Mouse (Mus musculus) hindbrain, embryonic 12.5 days (tissue): ENCODE data around the gene Ssbp3. TPM values are rescaled to one million over a fixed set of nuclear protein-coding genes. Genes with fewer than 3 reads are reported as not detected.

Source experiments
- ATAC-seq: fragments of 200-750 bp; cut with Nextera tagmentation; 2 replicates; pipeline ENCODE4 v1.8.0; 2017; ENCODE audit warnings: moderate TSS enrichment; ENCODE audit not compliant: low FRiP score
- H3K27ac ChIP-seq: fragments of 300-500 bp; sonication (generic); 2 replicates; pipeline ENCODE4 v1.5.1; 2016; ENCODE audit warnings: mild to moderate bottlenecking
- H3K27me3 ChIP-seq: fragments of 300-500 bp; sonication (generic); 2 replicates; pipeline ENCODE4 v1.6.1; 2016; ENCODE audit warnings: mild to moderate bottlenecking
- H3K36me3 ChIP-seq: fragments of 300-500 bp; sonication (generic); 2 replicates; pipeline ENCODE4 v1.6.1; 2016; ENCODE audit warnings: mild to moderate bottlenecking
- H3K4me1 ChIP-seq: fragments of 300-500 bp; sonication (generic); 2 replicates; pipeline ENCODE4 v1.6.1; 2016
- H3K4me2 ChIP-seq: fragments of 300-500 bp; sonication (generic); replicated peaks from 2 replicates; pipeline ENCODE4 v1.6.1; 2016; ENCODE audit warnings: mild to moderate bottlenecking
- H3K4me3 ChIP-seq: fragments of 300-500 bp; sonication (generic); 2 replicates; pipeline ENCODE4 v1.5.1; 2016; ENCODE audit warnings: mild to moderate bottlenecking
- H3K9ac ChIP-seq: fragments of 300-500 bp; sonication (generic); 2 replicates; pipeline ENCODE4 v1.6.1; 2016; ENCODE audit warnings: mild to moderate bottlenecking, moderate library complexity
- H3K9me3 ChIP-seq: fragments of 300-500 bp; sonication (generic); replicated peaks from 2 replicates; pipeline ENCODE4 v1.6.1; 2016; ENCODE audit warnings: mild to moderate bottlenecking
- WGBS: fragments of 180-500 bp; shearing (Covaris S2); methylation state at CpG from one replicate; pipeline ENCODE4 v1.1.7; 2016; 5-methylcytosine and 5-hydroxymethylcytosine counted together
- polyA plus RNA-seq: library from polyadenylated mRNA; unstranded; fragments of >200 nt; fragmentation: Nextera tagmentation; extraction: Ambion mirVana; gene quantifications from 2 replicates; pipeline ENCODE4 v1.2.1, GENCODE M21; 2016

Gene Ssbp3
- polyA plus RNA-seq, 1 experiment from 2014 or later: 285 TPM

DNA sequence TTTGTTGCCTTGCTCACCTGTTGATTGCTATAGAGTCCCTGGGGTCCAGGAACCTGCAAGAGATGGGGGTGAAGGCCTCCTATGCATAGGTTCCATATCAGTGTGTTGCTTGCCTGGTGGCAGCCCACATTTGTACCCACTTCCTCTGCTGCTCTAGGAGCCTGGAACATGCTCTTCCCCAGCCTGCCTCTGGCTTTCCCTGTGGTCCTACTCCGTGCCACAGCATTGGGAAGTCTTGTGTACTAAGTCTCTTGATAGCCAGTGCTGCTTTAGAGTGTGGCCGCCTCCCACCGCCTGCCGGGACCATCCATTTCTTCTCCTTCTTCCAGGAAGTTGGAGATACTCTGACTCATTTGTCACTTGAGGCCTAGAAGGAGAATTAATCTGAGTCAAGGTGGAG, 13.7 kb downstream of the Ssbp3 start:
- Histone ChIP-seq H3K4me1 (peaks cover 80% of the 10 kb centered on the region), H3K4me3 (no peak overlapping the region), H3K4me2 (no peak overlapping the region), H3K36me3 (peaks cover 85% of the 10 kb centered on the region), H3K27ac (no peak overlapping the region), H3K27me3 (no peaks in the 10 kb centered on the region), H3K9ac (no peak overlapping the region), H3K9me3 (no peaks in the 10 kb centered on the region)
- no peak for ATAC-seq
- 90% methylated on average over 4 of the region's 4 CpGs for WGBS

DNA sequence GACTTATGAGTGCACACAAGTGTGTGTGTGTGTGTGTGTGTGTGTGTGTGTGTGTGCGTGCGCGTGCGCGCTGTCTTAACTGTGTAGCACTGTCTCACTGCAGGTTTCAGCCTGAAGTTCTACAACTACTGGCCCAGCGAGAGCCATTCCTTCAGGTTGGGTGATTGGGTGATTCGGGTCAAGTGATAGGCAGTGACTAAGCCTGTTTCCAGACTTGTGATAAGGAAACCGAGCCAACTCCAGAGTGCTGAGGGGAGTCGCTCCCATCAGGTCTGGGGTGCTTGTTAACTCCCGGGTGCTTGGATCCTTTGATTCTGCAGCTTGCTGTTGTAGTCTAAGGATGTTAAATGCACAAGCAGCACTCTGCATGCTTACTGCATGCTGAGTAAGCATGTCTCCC, 14.4 kb downstream of the Ssbp3 start:
- Histone ChIP-seq H3K36me3 (peaks cover 80% of the 10 kb centered on the region), H3K9me3 (no peaks in the 10 kb centered on the region), H3K27ac (no peak overlapping the region), H3K9ac (no peak overlapping the region), H3K4me2 (no peak overlapping the region), H3K4me1 (peaks cover 74% of the 10 kb centered on the region), H3K4me3 (no peak overlapping the region), H3K27me3 (no peaks in the 10 kb centered on the region)
- WGBS: 84% methylated on average over 10 of the region's 10 CpGs
- ATAC-seq: no peak

DNA sequence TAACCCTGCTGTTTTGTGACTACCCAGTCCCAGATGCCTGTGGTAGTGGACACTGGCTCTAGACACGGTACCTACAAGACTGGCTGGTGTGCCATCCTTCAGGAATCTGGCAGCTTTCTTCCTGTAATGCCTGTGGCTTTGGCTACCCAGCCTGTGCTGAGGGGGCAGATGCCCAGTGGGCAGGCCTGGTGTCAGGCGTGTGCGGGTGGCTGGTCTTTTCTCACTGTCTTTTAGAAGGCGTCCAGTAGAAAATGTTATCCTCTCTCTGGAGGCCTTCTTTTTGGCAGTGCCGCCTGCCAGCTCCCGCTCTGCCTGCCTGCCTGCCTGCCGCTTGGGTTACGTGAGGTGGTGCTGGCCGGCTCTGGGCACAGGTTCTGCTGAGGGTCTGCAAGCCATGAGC, 15.9 kb downstream of the Ssbp3 start:
- no peaks in the 10 kb centered on the region for H3K27me3 ChIP-seq
- H3K9me3 ChIP-seq: no peaks in the 10 kb centered on the region
- no peak for ATAC-seq
- H3K4me3 ChIP-seq: no peak overlapping the region
- 90% methylated on average over 9 of the region's 9 CpGs for WGBS
- no peak overlapping the region for H3K9ac ChIP-seq
- H3K4me1 ChIP-seq: peaks cover 72% of the 10 kb centered on the region
- no peak overlapping the region for H3K27ac ChIP-seq
- H3K36me3 ChIP-seq: peaks cover 74% of the 10 kb centered on the region
- no peak overlapping the region for H3K4me2 ChIP-seq

DNA sequence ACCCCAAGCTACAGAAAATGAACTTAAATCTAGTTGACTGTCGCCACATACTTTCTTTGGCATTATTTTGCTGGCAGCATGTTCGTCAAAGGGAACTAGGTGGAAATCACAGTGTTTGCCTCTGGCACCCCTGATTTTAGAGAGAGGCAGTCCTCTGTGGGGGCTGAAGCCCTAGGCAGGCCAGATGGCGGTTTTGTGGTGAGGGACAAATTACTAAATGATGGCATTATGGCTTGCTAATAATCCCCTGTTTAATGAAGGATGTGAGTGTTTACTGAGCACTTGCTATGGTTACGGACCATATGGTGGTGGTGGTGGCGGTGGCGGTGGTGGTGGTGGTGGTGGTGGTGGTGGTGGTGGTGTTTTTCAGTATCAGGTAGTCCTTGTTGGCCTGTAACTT, 16.5 kb downstream of the Ssbp3 start:
- Histone ChIP-seq H3K4me1 (peaks cover 72% of the 10 kb centered on the region), H3K4me2 (no peak overlapping the region), H3K36me3 (peaks cover 74% of the 10 kb centered on the region), H3K9ac (no peak overlapping the region), H3K9me3 (no peaks in the 10 kb centered on the region), H3K27ac (no peak overlapping the region), H3K27me3 (no peaks in the 10 kb centered on the region), H3K4me3 (no peak overlapping the region)
- no peak for ATAC-seq
- WGBS: 71% methylated on average over 6 of the region's 6 CpGs

DNA sequence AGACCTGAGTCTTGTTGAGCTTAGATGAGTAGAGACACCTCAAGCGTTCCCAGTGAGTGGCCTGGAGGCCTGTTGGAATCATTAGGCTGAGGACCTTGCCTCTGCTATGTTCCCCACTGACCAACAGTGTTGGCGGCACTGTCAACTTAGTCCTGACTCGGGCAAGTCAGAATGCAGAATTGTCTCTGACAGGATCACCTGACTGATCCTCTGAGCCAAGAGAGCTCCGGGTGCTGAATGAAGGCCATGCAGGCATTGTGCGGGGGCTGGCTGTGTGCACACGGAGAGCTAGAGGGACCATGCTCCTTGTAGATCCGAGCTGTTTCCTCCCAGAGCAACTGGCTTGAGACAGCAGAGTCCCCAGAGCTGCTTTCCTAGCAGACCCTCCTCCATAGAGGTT, 18.5 kb downstream of the Ssbp3 start:
- no peak overlapping the region for H3K9ac ChIP-seq
- WGBS: 76% methylated on average over 7 of the region's 7 CpGs
- 0 out of 2 replicates have a peak overlapping the region, but pooled peaks have one; percentile 9 for H3K27ac ChIP-seq
- H3K4me3 ChIP-seq: no peak overlapping the region
- no peaks in the 10 kb centered on the region for H3K27me3 ChIP-seq
- peaks cover 74% of the 10 kb centered on the region for H3K36me3 ChIP-seq
- no peak overlapping the region for H3K4me2 ChIP-seq
- H3K9me3 ChIP-seq: no peaks in the 10 kb centered on the region
- ATAC-seq: no peak
- peaks cover 74% of the 10 kb centered on the region for H3K4me1 ChIP-seq

DNA sequence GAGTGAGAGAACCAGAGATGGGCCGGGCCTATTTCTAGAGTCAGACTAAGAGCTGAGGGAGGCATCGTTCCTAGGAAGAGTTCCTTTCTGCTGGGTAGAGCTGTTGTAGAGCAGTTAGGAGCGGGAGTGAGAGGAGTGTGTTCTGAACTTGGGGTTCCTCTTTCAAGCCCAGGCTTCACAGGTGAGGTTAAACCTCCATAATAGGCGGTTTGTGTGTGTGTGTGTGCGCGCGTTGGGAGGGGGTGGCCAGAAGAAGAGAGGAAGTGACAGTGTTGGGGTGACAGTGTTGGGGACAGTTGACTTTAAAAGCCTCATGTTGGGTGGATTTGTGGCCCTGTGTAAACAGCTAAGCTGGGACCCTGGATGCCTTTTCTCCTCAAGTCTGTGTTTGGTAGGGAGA, 22.1 kb downstream of the Ssbp3 start:
- no peak overlapping the region for H3K27ac ChIP-seq
- H3K9me3 ChIP-seq: no peaks in the 10 kb centered on the region
- no peaks in the 10 kb centered on the region for H3K27me3 ChIP-seq
- ATAC-seq: no peak
- H3K36me3 ChIP-seq: peaks cover 53% of the 10 kb centered on the region
- H3K4me3 ChIP-seq: no peak overlapping the region
- 0 out of 2 replicates have a peak overlapping the region, but pooled peaks have one; percentile 20 for H3K9ac ChIP-seq
- no peak overlapping the region for H3K4me2 ChIP-seq
- peaks cover 89% of the 10 kb centered on the region for H3K4me1 ChIP-seq
- 90% methylated on average over 7 of the region's 7 CpGs for WGBS

DNA sequence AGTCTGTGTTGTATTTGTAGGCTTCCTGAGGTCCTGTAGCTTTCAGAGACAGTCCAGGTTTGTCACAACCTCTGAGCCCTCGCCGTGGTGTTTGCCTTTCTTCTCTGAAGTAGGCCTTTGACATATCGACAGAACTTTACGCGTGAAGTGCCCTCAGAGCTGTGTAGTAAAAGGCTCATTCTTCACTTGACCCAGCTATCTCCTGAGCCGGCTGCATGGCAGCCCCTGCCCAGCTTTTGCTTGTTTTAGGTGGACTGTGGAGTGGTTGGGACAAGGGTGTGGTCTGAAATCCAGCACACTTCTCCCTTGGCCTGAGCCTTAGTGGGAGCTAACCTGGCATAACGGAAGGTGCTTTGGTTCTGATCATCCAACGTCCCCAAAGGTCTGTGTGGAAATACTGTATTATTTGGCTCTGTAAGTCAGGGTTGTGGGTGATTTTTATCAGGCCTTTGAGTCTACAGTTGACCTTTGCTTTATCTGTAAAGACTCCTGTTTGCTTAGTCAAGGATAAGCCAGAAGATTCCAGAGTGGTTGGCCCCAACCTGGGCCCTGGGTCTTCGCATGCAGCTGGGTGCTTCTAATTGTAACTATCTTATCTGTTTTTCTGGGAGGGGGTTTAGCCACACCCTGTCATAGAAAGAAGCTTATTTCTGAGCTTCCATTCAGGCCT, 23.4 kb downstream of the Ssbp3 start:
- Histone ChIP-seq H3K36me3 (peaks cover 42% of the 10 kb centered on the region), H3K27ac (no peak overlapping the region), H3K4me3 (no peak overlapping the region), H3K9me3 (no peaks in the 10 kb centered on the region), H3K9ac (no peak overlapping the region), H3K4me2 (no peak overlapping the region), H3K4me1 (peaks cover 90% of the 10 kb centered on the region), H3K27me3 (no peaks in the 10 kb centered on the region)
- 80% methylated on average over 9 of the region's 9 CpGs for WGBS
- ATAC-seq: no peak

DNA sequence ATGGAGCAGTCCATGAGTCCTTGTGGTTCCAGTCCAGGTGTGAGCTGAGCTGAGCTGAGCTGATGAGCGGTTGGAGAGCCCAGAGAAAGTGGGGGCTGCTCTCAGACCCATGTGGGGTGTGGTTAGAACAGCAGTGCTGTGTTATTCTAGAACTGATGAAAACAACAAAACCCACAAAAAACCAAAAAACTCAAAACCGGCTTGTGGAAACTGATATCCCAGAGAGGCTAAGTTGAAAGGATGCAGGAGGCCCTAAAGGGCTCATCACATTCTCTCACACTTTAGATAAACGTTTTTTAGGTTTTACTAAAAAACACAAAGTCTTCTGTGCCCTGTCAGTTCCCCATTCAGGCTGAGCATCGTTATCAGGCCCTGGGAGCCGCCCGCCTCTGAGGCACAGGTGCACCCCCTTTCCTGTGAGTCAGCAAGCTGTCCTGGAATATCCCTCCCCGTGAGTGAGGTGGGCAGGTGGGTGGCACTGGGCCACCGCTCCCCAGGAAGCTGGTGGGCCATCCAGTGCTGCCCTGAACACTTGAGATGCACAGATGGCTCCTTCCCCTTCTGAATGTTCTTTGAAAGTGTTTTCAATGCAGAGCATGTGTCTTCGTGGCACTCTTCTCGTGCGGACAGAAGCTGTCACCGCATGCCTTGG, 24.6 kb downstream of the Ssbp3 start:
- Histone ChIP-seq H3K27ac (peak overlapping the region; percentile 87), H3K27me3 (no peaks in the 10 kb centered on the region), H3K9me3 (no peaks in the 10 kb centered on the region), H3K4me1 (peaks cover 97% of the 10 kb centered on the region), H3K4me3 (no peak overlapping the region), H3K9ac (0 out of 2 replicates have a peak overlapping the region, but pooled peaks have one; percentile 52), H3K36me3 (peaks cover 38% of the 10 kb centered on the region), H3K4me2 (peak overlapping the region; percentile 13; the same call in 1 of the 2 replicates)
- no peak for ATAC-seq
- WGBS: 43% methylated on average over 12 of the region's 12 CpGs

DNA sequence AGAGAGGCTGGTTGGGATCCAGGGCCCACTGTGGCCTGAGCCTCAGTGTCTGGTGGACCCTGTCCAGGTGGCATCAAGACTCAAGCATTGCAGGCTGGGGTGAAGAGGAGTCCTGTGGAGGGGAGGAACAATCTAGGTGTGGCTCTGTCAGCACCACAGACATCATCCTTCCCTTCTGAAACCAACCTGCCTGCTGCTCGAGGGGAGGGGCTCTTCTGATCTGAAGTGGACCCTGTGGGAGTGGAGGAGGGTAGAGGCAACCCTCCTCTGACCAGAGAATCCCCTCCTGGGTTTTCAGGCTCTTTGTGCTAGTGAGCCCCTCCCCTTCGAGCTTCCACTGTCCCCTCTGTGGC, 25.1 kb downstream of the Ssbp3 start:
- peaks cover 96% of the 10 kb centered on the region for H3K4me1 ChIP-seq
- H3K27ac ChIP-seq: peak overlapping the region; percentile 87
- ATAC-seq: 0 out of 2 replicates have a peak, but pooled peaks have one; percentile 9
- no peaks in the 10 kb centered on the region for H3K9me3 ChIP-seq
- H3K27me3 ChIP-seq: no peaks in the 10 kb centered on the region
- H3K9ac ChIP-seq: peak overlapping the region; percentile 52
- no peak overlapping the region for H3K4me3 ChIP-seq
- 10% methylated on average over 2 of the region's 2 CpGs for WGBS
- peaks cover 37% of the 10 kb centered on the region for H3K36me3 ChIP-seq
- H3K4me2 ChIP-seq: peak overlapping the region; percentile 13; the same call in 1 of the 2 replicates

DNA sequence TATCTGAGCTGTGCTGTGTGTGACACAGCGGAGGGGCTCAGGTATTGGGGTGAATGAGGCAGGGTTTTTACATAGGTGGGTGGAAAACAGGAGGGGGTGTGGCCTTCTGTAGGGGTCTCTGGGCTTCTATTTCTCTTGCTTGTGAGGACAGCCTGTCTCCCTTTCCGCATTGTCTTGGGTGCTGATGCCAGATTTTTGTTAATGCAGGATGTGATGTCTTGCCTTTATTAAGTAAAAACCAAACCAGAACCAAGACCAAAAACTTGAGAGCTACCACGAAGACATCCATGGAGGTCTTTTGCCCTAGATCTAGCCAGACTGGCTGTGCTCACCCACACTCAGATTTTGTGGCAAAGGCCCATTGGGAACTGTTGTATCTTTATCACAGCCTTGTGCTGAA, 25.5 kb downstream of the Ssbp3 start:
- Histone ChIP-seq H3K9me3 (no peaks in the 10 kb centered on the region), H3K4me3 (no peak overlapping the region), H3K9ac (peak overlapping the region; percentile 52), H3K27me3 (no peaks in the 10 kb centered on the region), H3K4me2 (peak overlapping the region; percentile 24), H3K27ac (peak overlapping the region; percentile 87), H3K36me3 (peaks cover 32% of the 10 kb centered on the region), H3K4me1 (peaks cover 97% of the 10 kb centered on the region)
- ATAC-seq: no peak
- 53% methylated on average over 3 of the region's 3 CpGs for WGBS

DNA sequence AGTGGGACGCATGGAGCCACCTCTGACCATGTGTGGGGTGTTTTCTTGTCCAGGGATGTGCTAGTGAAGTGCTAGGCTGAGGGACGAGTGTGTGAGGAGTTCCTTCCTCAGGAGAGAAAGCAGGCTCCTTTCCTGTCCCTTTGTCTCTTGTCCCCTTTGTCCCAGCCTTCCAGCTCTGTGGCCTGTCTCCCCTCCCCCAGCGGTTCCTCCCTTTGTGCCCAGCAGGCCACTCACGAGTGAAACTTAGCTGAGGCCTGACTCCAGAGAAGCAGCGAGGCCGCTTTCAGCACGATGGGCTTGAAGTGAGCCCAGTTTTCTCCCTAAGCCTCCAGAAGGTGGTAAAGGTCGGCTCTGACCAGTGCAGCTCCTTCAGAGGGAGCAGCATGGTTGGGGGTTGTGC, 26.2 kb downstream of the Ssbp3 start:
- Histone ChIP-seq H3K4me2 (peak overlapping the region; percentile 24), H3K27ac (peak overlapping the region; percentile 87), H3K27me3 (no peaks in the 10 kb centered on the region), H3K9me3 (no peaks in the 10 kb centered on the region), H3K9ac (peak overlapping the region; percentile 52), H3K4me3 (no peak overlapping the region), H3K36me3 (peaks cover 26% of the 10 kb centered on the region), H3K4me1 (peaks cover 97% of the 10 kb centered on the region)
- 6% methylated on average over 7 of the region's 8 CpGs for WGBS
- ATAC-seq: 0 out of 2 replicates have a peak, but pooled peaks have one; percentile 11

DNA sequence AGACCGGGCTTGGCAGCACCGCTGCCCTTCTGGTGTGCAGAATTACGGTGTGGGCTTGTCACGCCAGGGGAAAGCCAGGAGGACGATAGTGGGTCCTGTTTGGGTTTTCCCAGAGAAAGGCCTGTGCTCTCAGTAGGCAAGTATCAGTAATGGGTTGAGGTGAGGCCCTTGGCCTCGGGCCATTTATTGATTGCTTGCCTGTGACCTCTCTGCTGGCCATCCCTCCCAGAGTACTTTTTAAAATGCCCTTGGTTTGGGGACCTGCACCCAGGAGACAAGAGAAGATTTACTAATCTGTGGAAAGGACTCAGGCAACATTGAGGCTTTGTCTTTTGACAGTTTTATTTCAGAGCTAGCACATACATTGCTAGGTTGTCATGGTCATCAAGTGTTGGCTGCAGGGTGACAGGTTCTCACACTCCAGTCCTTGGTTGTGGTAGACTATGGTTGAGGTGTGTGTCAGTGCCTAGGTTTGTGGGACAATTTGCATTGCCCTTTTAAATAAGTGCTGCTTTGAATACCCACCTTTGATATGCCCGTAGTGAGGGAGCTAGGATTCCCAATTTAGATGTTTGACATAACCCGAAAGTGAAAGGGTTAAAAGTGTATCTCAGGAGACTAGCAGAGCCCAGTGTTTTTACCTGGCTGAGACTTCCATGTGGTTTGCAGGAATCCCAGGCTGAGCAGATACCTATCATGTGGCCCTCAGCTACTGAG, 28.2 kb downstream of the Ssbp3 start:
- no peak for ATAC-seq
- no peaks in the 10 kb centered on the region for H3K27me3 ChIP-seq
- no peak overlapping the region for H3K4me3 ChIP-seq
- peak overlapping the region; percentile 10; the same call in 1 of the 2 replicates for H3K9ac ChIP-seq
- 47% methylated on average over 8 of the region's 8 CpGs for WGBS
- peak overlapping the region; percentile 87 for H3K27ac ChIP-seq
- H3K4me2 ChIP-seq: peak overlapping the region; percentile 33
- H3K36me3 ChIP-seq: peaks cover 12% of the 10 kb centered on the region; the same call in 1 of the 2 replicates
- no peaks in the 10 kb centered on the region for H3K9me3 ChIP-seq
- H3K4me1 ChIP-seq: peaks cover 98% of the 10 kb centered on the region
